Mouse (Mus musculus) retina, postnatal 7 days (tissue): Measurements from ENCODE around the gene Hist1h3c.
"Not testable (repeated sequence)": the region's sequence is repeated elsewhere in the genome, so short reads cannot be mapped to it uniquely, and the experiment has no call there.

Source experiments
- DNase-seq: peaks from one replicate; pipeline ENCODE4 v3.0.0-alpha.2; 2012; ENCODE audit warnings: low read depth, low spot score

Gene Hist1h3c

DNA sequence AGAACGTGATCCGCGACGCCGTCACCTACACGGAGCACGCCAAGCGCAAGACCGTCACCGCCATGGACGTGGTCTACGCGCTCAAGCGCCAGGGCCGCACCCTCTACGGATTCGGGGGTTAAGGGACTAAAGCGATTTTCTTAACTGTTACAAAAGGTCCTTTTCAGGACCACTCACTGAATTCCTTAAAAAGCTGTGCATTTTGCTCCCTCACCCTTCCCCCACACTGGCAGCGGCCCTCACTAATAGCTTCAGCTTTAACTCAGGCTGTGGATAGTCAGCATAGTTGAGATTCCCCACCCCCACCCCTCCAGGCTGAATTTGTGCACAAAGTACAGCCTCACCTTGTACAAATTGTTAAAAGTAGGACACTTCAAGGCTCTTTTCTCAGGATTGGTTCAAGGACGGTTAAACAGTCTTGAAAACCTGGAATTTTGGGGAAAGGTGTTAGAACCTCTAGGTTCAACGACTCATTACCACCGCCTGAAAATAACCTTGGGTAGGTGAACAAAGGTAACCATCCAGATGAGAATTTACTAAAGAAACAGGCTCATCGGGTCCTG is 11.9 kb upstream of the Hist1h3c start:
- no peak for DNase-seq

- no peak for DNase-seq
Measured at GRCm38 (mm10) chr13:23756790-23757189, 11.4 kb upstream of the Hist1h3c start, which contains the start of gene Hist1h4b. Gene Hist1h4b, plus strand, starts transcription at chr13:23757013.

GRCm38 (mm10) chr13:23755000-23755399 is 9.6 kb upstream of the Hist1h3c start:
- DNase-seq, result no peak

DNA sequence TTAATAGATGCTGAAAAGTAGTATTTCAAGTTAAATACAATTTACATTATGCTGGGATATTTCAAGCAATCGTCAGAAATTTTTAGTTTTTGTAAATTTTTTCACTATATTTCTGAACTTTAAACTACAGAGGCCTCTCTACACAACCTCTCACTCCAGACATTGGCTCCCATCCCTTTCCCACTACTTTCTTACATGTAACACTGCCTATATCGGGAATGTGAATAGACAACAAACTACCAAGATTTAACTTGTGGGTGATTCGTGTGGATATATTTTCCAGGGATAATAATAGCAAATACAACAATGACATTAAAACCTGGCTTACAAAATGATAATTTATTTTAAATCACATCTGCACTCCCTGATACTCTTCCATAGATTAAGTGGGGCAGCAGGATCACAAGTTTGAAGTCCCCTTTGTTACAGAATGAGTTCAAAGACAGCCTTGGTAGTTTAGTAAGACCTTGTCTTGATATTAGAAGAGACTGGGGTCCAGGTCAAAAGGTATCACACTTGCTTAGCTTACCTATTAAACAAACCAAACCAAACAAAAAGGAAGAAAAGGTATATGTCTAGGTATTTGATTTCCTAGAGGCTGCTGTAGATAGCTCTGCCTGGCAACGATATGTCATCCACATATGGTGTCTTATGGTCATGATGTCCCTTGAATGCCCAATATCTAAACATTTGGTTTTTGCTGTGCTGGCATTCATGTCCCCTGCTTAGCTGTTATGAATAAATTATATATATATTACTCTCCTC is 8.1 kb upstream of the Hist1h3c start:
- no peak for DNase-seq

DNA sequence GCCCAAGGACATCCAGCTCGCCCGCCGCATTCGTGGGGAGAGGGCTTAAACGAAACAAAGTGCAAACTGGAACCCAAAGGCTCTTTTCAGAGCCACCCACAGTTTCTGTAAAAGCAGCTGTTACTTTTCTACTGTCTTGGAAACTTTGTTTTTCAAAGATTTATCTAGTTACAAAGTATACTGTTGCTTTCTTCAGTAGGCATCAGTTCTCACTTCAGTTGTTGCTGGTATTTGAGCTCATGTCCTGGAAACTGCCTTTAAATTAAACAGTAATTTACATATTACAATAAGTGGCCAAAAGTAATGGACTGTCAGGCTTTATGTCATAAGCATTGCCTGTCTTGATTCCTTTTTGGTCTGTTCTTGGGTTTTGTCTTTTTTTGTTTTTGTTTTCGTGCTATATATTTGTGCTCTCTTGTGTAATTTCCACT is 7.4 kb upstream of the Hist1h3c start:
- DNase-seq, result no peak

- not testable (repeated sequence) for DNase-seq
Measured at GRCm38 (mm10) chr13:23752067-23752741, 6.8 kb upstream of the Hist1h3c start, which contains the start of gene Hist1h3b. Gene Hist1h3b, plus strand, starts transcription at chr13:23752267.

DNA sequence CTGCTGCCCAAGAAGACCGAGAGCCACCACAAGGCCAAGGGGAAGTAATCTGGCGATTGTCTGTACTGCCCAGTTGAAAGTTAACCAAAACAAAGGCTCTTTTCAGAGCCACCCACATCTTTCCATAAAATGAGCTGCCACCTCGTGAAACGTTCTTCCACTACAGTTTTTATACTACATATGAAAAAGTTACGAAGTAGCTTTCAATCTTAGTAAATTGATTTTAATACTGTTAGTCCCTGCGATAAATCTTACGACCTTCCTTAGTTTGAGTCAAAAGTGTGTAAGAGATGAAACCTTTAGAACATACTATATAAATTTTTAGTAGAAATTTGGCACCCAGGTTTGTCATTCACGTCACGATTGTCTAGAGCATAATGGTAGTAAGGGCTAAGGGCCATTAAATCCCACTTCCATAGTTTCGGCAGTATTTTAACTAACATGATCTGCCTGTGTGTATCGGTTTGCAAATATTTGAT is 6.1 kb upstream of the Hist1h3c start:
- DNase-seq, result no peak

DNA sequence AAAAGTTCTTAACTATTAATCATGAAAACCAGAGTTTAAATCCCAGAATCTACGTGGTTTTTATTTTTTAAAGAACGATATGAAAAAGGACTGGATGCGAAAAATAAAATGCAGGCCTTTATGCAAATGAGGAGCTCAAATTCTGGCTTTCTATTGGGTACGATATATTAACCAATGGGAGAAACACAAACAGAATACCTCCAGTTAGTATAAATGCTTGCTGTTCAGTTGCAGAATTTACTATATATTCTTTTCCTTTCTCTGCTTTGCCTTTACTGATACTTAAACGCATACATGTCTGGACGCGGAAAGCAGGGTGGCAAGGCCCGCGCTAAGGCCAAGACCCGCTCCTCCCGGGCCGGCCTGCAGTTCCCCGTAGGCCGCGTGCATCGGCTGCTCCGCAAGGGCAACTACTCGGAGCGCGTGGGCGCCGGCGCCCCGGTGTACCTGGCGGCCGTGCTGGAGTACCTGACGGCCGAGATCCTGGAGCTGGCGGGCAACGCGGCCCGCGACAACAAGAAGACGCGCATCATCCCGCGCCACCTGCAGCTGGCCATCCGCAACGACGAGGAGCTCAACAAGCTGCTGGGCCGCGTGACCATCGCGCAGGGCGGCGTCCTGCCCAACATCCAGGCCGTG is 5.6 kb upstream of the Hist1h3c start, which contains the start of gene Hist1h2ab:
TSS of gene Hist1h2ab (plus strand) at position 288 of the 639 bp plus-strand sequence.
- DNase-seq, result not testable (repeated sequence)

DNA sequence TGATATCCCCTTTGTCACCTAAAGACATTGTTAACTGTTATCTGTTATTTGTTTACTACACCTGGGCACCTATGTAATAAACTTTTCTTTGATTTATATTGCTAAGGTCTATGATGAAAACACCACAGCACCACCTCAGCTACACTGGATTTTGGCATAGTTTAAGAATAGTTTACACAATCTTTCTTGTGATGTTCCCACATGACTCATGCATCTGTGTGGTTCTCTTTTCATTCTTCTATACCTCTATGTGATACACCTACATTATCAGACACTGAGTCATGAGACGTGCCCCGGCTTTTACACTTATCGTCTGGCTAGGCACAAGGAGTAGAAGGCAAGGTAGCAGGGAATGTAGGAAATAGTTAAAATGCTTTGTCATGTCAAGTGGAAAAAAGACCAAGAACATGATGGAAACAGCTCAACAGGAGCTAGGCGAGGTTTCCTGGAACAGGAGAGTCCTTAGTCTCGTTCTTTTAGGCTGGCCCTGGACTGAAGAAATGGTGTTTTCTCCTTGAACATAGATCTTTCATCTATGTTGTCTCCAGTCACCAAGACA is 4.2 kb upstream of the Hist1h3c start:
- no peak for DNase-seq

- no peak for DNase-seq
Measured at GRCm38 (mm10) chr13:23747892-23748288, 2.5 kb upstream of the Hist1h3c start.

- no peak for DNase-seq
Measured at GRCm38 (mm10) chr13:23747081-23747891, 1.9 kb upstream of the Hist1h3c start.

DNA sequence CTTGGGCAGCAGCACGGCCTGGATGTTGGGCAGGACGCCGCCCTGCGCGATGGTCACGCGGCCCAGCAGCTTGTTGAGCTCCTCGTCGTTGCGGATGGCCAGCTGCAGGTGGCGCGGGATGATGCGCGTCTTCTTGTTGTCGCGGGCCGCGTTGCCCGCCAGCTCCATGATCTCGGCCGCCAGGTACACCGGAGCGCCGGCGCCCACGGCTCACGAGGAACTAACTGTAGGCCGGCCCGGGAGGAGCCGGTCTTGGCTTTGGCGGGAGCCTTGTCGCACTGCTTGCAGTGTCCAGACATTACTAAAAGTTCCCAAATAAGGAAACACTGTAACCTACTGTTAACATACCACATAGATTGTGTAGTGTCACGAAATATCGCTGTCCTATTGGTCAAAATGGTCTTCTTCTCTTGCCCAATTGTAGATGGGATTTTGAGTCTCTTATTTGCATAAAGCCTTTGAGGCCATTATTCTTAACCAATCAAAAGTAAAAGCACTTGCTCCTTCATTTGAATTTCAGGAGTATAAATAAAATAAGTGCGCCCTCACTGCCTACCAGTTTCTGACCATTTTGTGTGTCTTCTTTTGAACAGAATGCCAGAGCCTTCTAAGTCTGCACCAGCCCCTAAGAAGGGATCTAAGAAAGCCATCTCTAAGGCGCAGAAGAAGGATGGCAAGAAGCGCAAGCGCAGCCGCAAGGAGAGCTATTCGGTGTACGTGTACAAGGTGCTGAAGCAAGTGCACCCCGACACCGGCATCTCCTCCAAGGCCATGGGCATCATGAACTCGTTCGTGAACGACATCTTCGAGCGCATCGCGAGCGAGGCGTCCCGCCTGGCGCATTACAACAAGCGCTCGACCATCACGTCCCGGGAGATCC is 1.0 kb upstream of the Hist1h3c start, which contains the start of gene Hist1h2bb:
TSS of gene Hist1h2bb (plus strand) at position 534 of the 880 bp plus-strand sequence.
- DNase-seq, result not testable (repeated sequence)

GRCm38 (mm10) chr13:23744421-23745380 is 701 bp downstream of the Hist1h3c start:
- DNase-seq, result no peak

DNA sequence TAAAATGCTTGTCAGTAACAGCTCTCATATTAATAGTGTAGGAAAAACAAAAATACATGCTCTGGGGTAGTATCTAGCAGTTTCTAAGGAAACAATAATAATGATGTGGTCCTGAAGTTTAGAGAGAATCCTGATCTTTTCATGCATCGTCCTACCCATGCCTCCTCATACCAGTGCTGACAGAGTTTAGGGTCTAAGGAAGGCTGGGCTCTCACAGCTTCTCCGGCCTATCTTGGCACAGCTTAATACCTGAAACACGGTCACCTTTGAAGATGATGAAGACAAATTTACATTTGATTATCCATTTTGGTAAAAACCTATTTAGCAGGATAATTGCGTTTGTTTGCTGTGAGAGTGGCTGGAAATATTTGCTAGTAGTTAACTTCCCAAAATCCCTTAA is 1.4 kb downstream of the Hist1h3c start:
- no peak for DNase-seq

DNA sequence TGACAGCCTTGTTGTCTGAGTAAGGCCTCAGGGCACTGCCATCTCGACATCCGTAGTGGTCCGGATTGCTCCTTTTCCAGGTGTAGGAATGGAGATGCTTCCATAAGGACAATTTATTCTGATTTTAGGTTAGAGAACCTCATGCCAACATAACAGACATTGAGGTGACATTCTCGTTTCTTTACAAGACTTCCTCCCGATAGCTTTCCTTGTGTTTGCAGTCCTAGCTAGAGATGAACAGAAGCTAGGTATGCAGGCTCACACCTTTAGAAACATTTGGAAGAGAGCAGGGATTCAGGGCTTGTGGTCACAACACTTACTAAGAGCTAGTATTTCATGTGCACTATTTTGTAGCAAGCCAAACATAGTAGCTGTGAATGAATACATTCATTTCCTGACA is 2.2 kb downstream of the Hist1h3c start:
- no peak for DNase-seq

DNA sequence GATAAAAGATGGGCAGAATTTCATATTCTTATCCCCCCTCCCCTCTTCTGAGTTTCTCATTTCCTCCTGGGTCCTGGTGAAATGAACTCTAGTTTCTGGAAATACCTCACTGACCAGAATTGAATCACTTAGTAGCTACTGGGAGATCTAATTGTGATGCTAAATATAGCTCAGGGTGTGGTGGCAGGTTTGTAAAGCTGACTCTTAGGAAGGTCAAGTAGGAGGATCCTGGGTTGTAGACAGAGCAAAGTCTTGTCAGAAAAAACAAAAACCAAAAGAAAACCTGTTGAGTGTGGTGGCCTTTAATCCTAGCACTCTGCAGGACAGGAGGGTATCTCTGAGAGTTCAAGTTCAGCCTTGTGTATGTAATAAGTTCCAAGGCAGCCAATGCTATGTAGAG is 3.4 kb downstream of the Hist1h3c start:
- DNase-seq, result no peak

DNA sequence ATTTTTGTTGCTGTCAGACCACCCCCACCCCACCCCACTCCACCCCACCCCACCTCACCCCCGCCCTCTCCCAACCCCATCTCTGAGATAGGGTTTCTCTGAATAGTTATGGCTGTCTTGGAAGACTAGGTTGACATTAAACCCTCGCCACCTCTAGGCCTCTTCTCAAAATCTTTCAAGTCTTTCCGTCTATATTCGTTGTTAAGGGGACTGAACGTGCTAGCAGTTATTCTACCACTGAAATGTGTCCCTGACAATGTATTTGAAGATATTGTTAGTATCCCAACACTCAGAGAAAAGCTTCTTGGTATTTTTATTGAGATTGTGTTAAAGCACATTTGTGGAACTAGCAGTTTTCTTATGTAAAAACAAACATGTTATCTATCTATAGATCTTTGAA is 4.5 kb downstream of the Hist1h3c start:
- DNase-seq, result no peak

DNA sequence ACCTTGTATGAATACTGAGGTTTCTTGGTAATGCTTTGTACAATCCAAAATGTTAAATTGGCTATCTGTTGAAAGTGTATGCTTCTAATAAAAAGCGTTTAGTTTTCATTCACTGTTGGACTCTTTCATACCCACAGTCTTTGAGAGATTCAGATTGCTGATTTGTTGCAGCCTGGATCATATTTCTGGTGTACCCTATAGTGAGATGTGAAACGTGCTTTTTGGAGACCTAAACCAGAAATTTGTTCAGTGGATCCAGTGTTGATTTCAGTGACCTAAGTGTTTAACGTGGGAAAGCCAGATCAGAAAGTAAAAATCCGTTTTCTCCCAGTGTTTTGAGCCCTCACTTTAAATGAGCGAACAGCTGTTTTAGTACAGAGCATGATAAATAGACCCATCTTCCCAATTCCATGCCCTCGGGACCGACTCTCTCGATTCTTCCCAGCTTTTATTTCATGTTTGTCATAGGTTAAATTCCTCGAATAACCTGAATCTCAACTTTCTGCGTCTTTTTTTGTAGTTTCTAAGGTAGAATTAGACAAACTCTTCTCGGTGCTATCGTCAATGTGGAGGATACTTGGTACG is 5.1 kb downstream of the Hist1h3c start:
- DNase-seq, result no peak
